Comparison of ENCODE assay signal across 8 mouse cellular contexts in the genomic region with DNA sequence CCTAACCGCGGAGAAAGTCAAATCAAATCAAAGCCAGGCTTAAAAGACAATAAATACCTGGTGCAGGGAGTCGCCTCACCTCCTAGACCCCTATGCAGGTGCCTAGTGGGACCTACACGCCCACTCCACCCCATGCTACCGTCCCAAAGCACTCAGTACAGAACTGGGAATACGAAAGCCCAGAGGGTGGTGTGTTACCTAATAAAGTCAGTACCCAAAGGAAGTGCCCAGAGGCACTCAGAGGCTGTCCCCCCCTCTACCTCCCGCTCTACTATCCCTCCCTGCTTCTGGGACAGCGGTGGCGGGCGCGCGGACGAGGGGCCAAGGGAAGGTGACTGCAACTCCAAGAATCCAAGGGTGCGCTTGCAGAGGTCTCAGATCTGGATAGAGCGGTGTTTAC. TPM values are rescaled to one million over a fixed set of nuclear protein-coding genes. Genes with fewer than 3 reads are reported as not detected.
DNase-seq lines count a peak whose midpoint lies in the region; ATAC-seq and TF ChIP-seq lines count a peak whose summit lies in the region.

No protein-coding gene starts in this region.

- no peak overlapping the region for H3K9ac ChIP-seq in liver, embryonic 16.5 days (ENCODE audit: low read depth, low read length)

- no peak for ATAC-seq in liver, embryonic 16.5 days (ENCODE audit: low read depth)

- H3K9me3 ChIP-seq in heart, embryonic 10.5 days, result no peaks in the 10 kb centered on the region
- no peaks in the 10 kb centered on the region; the same call in 1 of the 2 replicates for H3K9me3 ChIP-seq in E14TG2a.4 (ENCODE audit: low read length)
- no peaks in the 10 kb centered on the region for H3K9me3 ChIP-seq in hindbrain, embryonic 10.5 days
- no peaks in the 10 kb centered on the region for H3K9me3 ChIP-seq in liver, embryonic 16.5 days (replicated peaks; ENCODE audit: control insufficient read depth, low read length)

- 2% methylated on average over 15 of the region's 15 CpGs for WGBS in heart, embryonic 10.5 days
- WGBS in hindbrain, embryonic 10.5 days, result 2% methylated on average over 15 of the region's 15 CpGs
- 3% methylated on average over 15 of the region's 15 CpGs for WGBS in liver, embryonic 16.5 days (ENCODE audit: insufficient replicate concordance)

- H3K4me3 ChIP-seq in heart, embryonic 10.5 days, result peak overlapping the region; percentile 76
- H3K4me3 ChIP-seq in E14TG2a.4 (replicated peaks; ENCODE audit: low read length), result peak overlapping the region; percentile 78
- H3K4me3 ChIP-seq in hindbrain, embryonic 10.5 days, result peak overlapping the region; percentile 66
- H3K4me3 ChIP-seq in liver, embryonic 16.5 days (ENCODE audit: low read depth, low read length), result peak overlapping the region; percentile 46

- peaks cover 68% of the 10 kb centered on the region for H3K27me3 ChIP-seq in heart, embryonic 10.5 days (ENCODE audit: insufficient read depth, poor library complexity, severe bottlenecking)
- peaks cover 69% of the 10 kb centered on the region for H3K27me3 ChIP-seq in E14TG2a.4 (ENCODE audit: insufficient read depth, low read length)
- peaks cover 55% of the 10 kb centered on the region for H3K27me3 ChIP-seq in hindbrain, embryonic 10.5 days (ENCODE audit: insufficient read depth, poor library complexity, severe bottlenecking)
- peaks cover 56% of the 10 kb centered on the region for H3K27me3 ChIP-seq in liver, embryonic 16.5 days (ENCODE audit: control insufficient read depth, insufficient read depth, low read depth, low read length)

- no peak overlapping the region for H3K27ac ChIP-seq in heart, embryonic 10.5 days
- H3K27ac ChIP-seq in hindbrain, embryonic 10.5 days, result peak overlapping the region; percentile 84
- no peak overlapping the region for H3K27ac ChIP-seq in liver, embryonic 16.5 days (ENCODE audit: low read length)

- H3K4me2 ChIP-seq in liver, embryonic 16.5 days (ENCODE audit: low read depth, low read length), result peak overlapping the region; percentile 53

- TF ChIP-seq CTCF in E14TG2a.4 (conservative IDR thresholded peaks at IDR 0.05; ENCODE audit: low read length), result no peak

- H3K36me3 ChIP-seq in heart, embryonic 10.5 days, result no peaks in the 10 kb centered on the region
- no peaks in the 10 kb centered on the region for H3K36me3 ChIP-seq in E14TG2a.4 (ENCODE audit: insufficient read depth, low read length)
- H3K36me3 ChIP-seq in hindbrain, embryonic 10.5 days, result no peaks in the 10 kb centered on the region
- no peaks in the 10 kb centered on the region for H3K36me3 ChIP-seq in liver, embryonic 16.5 days (ENCODE audit: control insufficient read depth, insufficient read depth)

- peaks cover 37% of the 10 kb centered on the region for H3K4me1 ChIP-seq in heart, embryonic 10.5 days
- peaks cover 26% of the 10 kb centered on the region for H3K4me1 ChIP-seq in E14TG2a.4 (replicated peaks; ENCODE audit: low read depth, low read length)
- peaks cover 57% of the 10 kb centered on the region for H3K4me1 ChIP-seq in hindbrain, embryonic 10.5 days (replicated peaks)
- H3K4me1 ChIP-seq in liver, embryonic 16.5 days (ENCODE audit: control insufficient read depth, low read depth, low read length), result no peaks in the 10 kb centered on the region

- no peak for DNase-seq in heart, embryonic 10.5 days (ENCODE audit: low spot score)
- no peak for DNase-seq in heart, adult 11 months
- DNase-seq in hindbrain, embryonic 10.5 days (ENCODE audit: low spot score), result no peak
- no peak for DNase-seq in frontal cortex, adult 2 months (ENCODE audit: extremely low spot score in 1 of 2, low spot score in 1 of 2)
- no peak for DNase-seq in cerebellum, adult 11 months
- DNase-seq in left cerebral cortex, adult 9 months (ENCODE audit: low spot score in 2 of 2), result no peak

RNA-seq across cellular contexts. Expression of gene Megf6, which starts 0.5 kb away (rescaled TPM):
- polyA plus RNA-seq in heart, embryonic 10.5 days (2016; fragmentation: Nextera tagmentation; extraction: Ambion mirVana), result 8.7 and 13.5 TPM in 2 replicates
- 28.2 and 29.2 TPM in 2 replicates for polyA plus RNA-seq in hindbrain, embryonic 10.5 days (2016; fragmentation: Nextera tagmentation; extraction: Ambion mirVana)
- 1.7 and 1.9 TPM in 2 replicates for polyA plus RNA-seq in liver, embryonic 16.5 days (2015; fragmentation: Nextera tagmentation; extraction: Ambion mirVana)
- polyA plus RNA-seq in frontal cortex, adult 2 months (2012; rRNA removed), result 3.0 and 5.4 TPM in 2 replicates

RNA-seq across cellular contexts. Expression of gene Tprgl, which starts 9.6 kb away (rescaled TPM):
- 125 and 140 TPM in 2 replicates for polyA plus RNA-seq in heart, embryonic 10.5 days (2016; fragmentation: Nextera tagmentation; extraction: Ambion mirVana)
- 122 and 150 TPM in 2 replicates for polyA plus RNA-seq in hindbrain, embryonic 10.5 days (2016; fragmentation: Nextera tagmentation; extraction: Ambion mirVana)
- polyA plus RNA-seq in liver, embryonic 16.5 days (2015; fragmentation: Nextera tagmentation; extraction: Ambion mirVana), result 128 and 131 TPM in 2 replicates
- 200 and 202 TPM in 2 replicates for polyA plus RNA-seq in frontal cortex, adult 2 months (2012; rRNA removed)

RNA-seq across cellular contexts. Expression of gene Wrap73, which starts 27.8 kb away (rescaled TPM):
- 27.7 and 33.2 TPM in 2 replicates for polyA plus RNA-seq in heart, embryonic 10.5 days (2016; fragmentation: Nextera tagmentation; extraction: Ambion mirVana)
- 44.3 and 52.6 TPM in 2 replicates for polyA plus RNA-seq in hindbrain, embryonic 10.5 days (2016; fragmentation: Nextera tagmentation; extraction: Ambion mirVana)
- 22.5 and 24.7 TPM in 2 replicates for polyA plus RNA-seq in liver, embryonic 16.5 days (2015; fragmentation: Nextera tagmentation; extraction: Ambion mirVana)
- 30.6 and 31.7 TPM in 2 replicates for polyA plus RNA-seq in frontal cortex, adult 2 months (2012; rRNA removed)

RNA-seq across cellular contexts. Expression of gene Trp73, which starts 30.0 kb away (rescaled TPM):
- polyA plus RNA-seq in heart, embryonic 10.5 days (2016; fragmentation: Nextera tagmentation; extraction: Ambion mirVana), result 0.09 TPM in 1 of 2 replicates, not detected in the other
- polyA plus RNA-seq in hindbrain, embryonic 10.5 days (2016; fragmentation: Nextera tagmentation; extraction: Ambion mirVana), result 1.8 and 2.7 TPM in 2 replicates
- polyA plus RNA-seq in liver, embryonic 16.5 days (2015; fragmentation: Nextera tagmentation; extraction: Ambion mirVana), result 0.05 TPM in 1 of 2 replicates, not detected in the other
- polyA plus RNA-seq in frontal cortex, adult 2 months (2012; rRNA removed), result 0.84 and 1.3 TPM in 2 replicates
